Mouse (Mus musculus) CD4-positive naive resting alpha-beta T cell, adult 76 days (primary cell): ENCODE measurements around the gene Nxpe5. TPM values are rescaled to one million over a fixed set of nuclear protein-coding genes. Genes with fewer than 3 reads are reported as not detected.

ENCODE experiments used
- total RNA-seq: library from RNA; stranded (reverse); gene quantifications from one replicate; pipeline ENCODE4 v1.2.4, GENCODE M21; 2023

Gene Nxpe5
- 0.38 TPM for total RNA-seq

GRCm38 (mm10) chr5:138225700-138226099 lies at the start of gene Nxpe5:
Gene Nxpe5 (plus strand): TSS chr5:138225898.

GRCm38 (mm10) chr5:138186950-138187638 lies 38.6 kb upstream of the Nxpe5 start, which contains the start of the genes Taf6 and Cnpy4:
Gene Taf6 (minus strand): TSS chr5:138187451.
Gene Cnpy4 (plus strand): TSS chr5:138187485.

GRCm38 (mm10) chr5:138193771-138194727 lies 31.6 kb upstream of the Nxpe5 start, which contains the start of gene Mblac1:
Gene Mblac1 (plus strand): TSS chr5:138194314.

GRCm38 (mm10) chr5:138255353-138256093 lies 29.8 kb downstream of the Nxpe5 start, which contains the start of gene Lamtor4:
Gene Lamtor4 (plus strand): TSS chr5:138255482.

GRCm38 (mm10) chr5:138263260-138264206 lies 37.8 kb downstream of the Nxpe5 start, which contains the start of gene BC037034:
Gene BC037034 (minus strand): TSS chr5:138264033.

GRCm38 (mm10) chr5:138272409-138272923 lies 46.8 kb downstream of the Nxpe5 start, which contains the start of gene Gal3st4:
Gene Gal3st4 (minus strand): TSS chr5:138272840.

GRCm38 (mm10) chr5:138279585-138280424 lies 54.1 kb downstream of the Nxpe5 start, which contains the start of the genes Gm43720, Gpc2 and Stag3:
Gene Gm43720 (minus strand): TSS chr5:138279958.
Gene Gpc2 (minus strand): TSS chr5:138280005.
Gene Stag3 (plus strand): TSS chr5:138280240.

Other genes with a start within 250 kb of the Nxpe5 start
- gene Azgp1, start 244.4 kb upstream of the Nxpe5 start, total RNA-seq: not detected
- gene Smok3a, start 204.6 kb upstream of the Nxpe5 start, total RNA-seq: not detected
- gene Smok3b, start 204.5 kb upstream of the Nxpe5 start, total RNA-seq: not detected
- gene Smok3c, start 172.7 kb upstream of the Nxpe5 start, total RNA-seq: not detected
- gene Zkscan1, start 140.8 kb upstream of the Nxpe5 start, total RNA-seq: 29.9 TPM
- gene Zscan21, start 109.0 kb upstream of the Nxpe5 start, total RNA-seq: 14.7 TPM
- 8.2 TPM for gene Zfp113, start 70.2 kb upstream of the Nxpe5 start, total RNA-seq
- gene Cops6, start 64.8 kb upstream of the Nxpe5 start, total RNA-seq: 54.9 TPM
- 23.3 TPM for gene Ap4m1, start 53.9 kb upstream of the Nxpe5 start, total RNA-seq
- 83.6 TPM for gene Mcm7, start 53.5 kb upstream of the Nxpe5 start, total RNA-seq
- 21.1 TPM for gene Taf6, start 38.4 kb upstream of the Nxpe5 start, total RNA-seq
- gene Cnpy4, start 38.4 kb upstream of the Nxpe5 start, total RNA-seq: 17.2 TPM
- 1.0 TPM for gene Mblac1, start 31.6 kb upstream of the Nxpe5 start, total RNA-seq
- gene Lamtor4, start 29.6 kb downstream of the Nxpe5 start, total RNA-seq: 20.9 TPM
- 38.4 TPM for gene BC037034, start 38.1 kb downstream of the Nxpe5 start, total RNA-seq
- gene Gal3st4, start 46.9 kb downstream of the Nxpe5 start, total RNA-seq: not detected
- gene Gm43720, start 54.1 kb downstream of the Nxpe5 start, total RNA-seq: not detected
- 1.8 TPM for gene Gpc2, start 54.1 kb downstream of the Nxpe5 start, total RNA-seq
- not detected for gene Stag3, start 54.3 kb downstream of the Nxpe5 start, total RNA-seq
- not detected for gene Pvrig, start 116.1 kb downstream of the Nxpe5 start, total RNA-seq
- 17.1 TPM for gene Zfp157, start 215.6 kb downstream of the Nxpe5 start, total RNA-seq